Mouse (Mus musculus): ENCODE measurements around the gene Vps8. TPM values are rescaled to one million over a fixed set of nuclear protein-coding genes. Genes with fewer than 3 reads are reported as not detected.
"Not testable (repeated sequence)": the region's sequence is repeated elsewhere in the genome, so short reads cannot be mapped to it uniquely, and the experiment has no call there.

Gene Vps8
- total RNA-seq, 2 experiments from 2014 or later = 7.2 to 9.0 TPM

DNA sequence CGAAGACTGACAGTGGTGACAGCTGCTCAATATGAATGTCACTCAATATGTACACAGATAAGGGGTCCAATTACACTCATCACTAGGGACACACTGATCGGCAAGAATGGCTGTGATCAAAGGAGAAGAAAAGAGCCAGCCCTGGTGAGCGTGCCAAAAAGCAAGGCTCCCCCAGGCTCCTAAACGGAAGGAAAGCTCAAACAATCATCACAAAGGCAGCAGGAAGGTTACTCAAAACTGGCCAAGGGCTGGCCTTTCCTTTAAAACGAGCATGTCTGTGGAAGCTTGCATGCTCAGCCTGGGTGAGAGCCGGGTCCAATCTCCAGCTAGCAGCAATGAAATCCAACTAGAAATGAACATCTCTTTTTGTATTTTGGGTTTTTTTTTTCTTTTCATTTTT, 232.4 kb downstream of the Vps8 start:
- no peak for DNase-seq (ENCODE audit: low spot score)

DNA sequence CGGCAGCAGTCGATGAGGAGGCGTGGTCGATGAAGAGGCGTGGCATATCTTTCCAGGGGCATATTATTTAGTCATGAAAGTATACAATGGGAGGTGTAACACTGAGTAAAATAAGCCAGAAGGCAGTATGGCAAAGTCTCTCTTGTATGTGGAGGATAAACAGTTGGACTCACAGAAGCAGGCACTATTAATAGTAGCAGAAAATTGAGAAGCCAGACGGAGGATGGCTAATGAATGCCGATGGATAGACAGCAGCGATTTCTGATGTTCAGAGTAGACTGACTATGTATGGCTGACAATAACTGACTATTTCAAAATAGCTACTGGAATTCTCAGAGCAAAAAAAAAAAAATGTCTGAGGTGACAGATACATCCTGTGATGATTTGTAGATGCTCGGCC, 233.0 kb downstream of the Vps8 start:
- no peak for DNase-seq (ENCODE audit: low spot score)

DNA sequence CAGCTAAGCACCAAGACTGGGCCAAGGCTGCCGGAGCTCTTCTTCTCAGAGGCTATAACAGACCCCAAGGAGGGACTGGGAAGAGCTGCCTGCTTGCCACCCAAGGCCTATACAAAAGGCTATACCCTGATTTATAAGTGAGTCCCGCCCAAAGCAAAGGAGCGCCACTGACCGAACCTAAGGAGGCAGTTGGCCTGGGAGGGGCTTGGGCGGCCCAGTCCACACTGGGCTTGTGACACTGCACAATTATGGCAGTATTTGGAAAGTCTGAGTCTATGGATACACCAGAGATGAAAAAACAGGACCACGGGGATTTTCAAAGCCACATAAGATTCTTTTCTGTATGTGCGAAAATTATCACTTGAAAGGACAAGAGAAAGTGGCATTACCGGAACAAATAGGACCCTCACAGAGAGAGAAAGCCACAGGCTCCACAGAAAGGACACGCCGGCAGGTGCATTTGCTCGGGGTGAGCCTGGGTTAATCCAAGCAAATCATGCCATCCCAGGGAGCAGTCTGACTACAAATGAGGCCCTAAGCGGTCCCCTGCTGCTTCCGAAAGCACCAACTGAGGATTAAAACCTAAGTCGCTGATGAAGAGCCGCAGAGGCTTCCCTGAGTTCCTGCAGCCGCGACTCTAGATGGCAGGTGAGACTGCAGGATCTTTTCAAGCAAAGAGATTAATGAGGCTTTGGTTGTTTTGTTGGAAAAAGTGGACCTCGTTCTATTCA, 241.9 kb downstream of the Vps8 start:
- no peak for DNase-seq (ENCODE audit: low spot score)

DNA sequence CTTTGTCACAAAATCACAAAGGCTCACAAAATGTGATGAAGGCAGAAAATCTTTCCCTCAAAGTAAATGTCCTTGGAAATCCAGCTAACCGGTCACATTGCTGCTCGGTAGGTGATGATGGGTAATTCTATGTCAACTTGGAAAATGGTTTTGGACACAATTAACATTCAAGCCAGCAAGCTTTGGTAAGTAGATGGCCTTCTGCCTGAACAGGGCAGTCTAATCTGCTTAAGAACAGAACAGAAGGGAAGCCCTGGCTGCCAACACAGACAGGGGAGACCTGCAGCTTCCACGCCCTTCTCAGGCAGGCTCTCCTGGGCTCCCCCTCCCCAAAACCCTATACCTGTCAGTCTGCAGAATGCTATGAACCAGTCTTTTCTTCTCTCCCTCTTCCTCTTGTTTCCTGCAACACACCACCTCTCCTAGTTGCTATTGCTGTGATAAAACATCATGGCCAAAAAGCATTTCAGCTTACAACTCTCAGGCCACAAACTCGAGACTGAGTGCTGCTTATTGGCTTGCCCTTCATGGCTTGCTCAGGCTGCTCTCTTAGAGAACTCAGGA, 242.6 kb downstream of the Vps8 start:
- no peak for DNase-seq (ENCODE audit: low spot score)

DNA sequence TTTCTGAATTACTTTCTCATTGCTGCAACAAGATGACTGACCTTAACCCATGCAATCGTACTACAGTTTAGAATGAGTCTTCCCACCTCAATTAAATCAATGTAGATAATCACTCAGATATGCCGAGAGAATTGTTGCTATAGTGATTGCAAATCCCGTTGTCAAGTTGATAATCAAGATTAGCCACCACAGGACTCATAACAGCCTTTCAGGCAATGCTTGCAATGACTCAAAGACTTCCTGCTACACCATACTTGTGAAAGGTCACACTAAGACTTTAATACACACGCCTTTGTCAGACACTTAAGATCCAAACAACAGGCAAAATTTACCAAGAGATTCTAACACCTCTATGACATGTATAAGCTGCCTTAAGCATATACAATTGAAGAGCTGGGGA, 249.0 kb downstream of the Vps8 start:
- DNase-seq (ENCODE audit: low spot score) = no peak

DNA sequence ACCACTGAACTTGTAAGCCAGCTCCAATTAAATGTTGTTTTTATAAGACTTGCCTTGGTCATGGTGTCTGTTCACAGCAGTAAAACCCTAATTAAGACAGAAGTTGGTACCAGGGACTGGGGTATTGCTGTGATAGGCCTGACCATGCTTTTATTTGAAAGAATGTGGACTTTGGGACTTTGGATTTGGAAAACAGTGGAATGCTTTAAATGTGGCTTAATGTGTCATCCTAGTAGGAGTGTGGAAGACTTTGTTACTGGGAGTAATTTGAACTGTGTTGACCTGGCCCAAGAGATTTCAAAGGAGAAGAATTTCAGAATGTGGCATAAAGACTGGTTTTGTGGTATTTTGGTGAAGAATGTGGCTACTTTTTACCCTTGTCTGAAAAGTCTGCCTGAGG, 250.1 kb downstream of the Vps8 start:
- not testable (repeated sequence) for DNase-seq (ENCODE audit: low spot score)

DNA sequence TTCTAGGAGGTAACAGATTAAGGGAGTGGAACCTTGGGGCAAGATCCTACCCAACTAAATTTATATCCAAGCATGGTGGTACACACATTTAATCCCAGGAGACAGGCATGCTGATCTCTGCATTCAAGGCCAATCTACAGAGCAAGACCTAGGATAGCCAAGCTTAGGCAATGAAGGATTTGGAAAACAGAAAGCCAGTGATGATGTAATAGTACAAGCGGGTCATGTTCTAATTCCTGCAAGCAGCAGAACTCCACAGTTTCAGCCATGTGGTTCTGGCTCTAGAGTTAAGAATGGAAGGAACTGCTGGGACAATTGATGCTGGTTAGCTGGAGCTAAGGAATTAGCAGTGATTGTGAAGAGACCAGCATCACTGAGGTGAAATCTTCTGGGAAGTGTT, 250.7 kb downstream of the Vps8 start:
- not testable (repeated sequence) for DNase-seq (ENCODE audit: low spot score)

DNA sequence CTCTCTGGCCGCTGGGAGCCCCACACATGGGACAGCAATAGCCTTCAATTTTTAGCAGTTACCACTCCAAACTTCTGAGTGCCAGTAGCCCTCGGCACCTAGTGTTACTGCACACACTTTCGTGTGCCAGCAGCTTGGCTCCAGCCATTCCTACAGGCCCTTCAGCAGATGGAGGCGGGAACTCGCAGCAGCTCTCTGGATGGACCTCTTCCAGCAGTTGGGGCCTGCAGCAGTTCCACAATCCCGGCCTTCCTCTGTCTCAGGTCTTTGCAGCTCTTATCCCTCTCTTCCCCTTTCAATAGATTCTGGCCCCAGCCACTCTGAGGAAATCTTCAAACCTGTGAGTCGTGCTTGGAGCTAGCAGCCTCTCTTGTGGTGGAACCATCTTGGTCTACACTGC, 253.9 kb downstream of the Vps8 start:
- no peak for DNase-seq (ENCODE audit: low spot score)

DNA sequence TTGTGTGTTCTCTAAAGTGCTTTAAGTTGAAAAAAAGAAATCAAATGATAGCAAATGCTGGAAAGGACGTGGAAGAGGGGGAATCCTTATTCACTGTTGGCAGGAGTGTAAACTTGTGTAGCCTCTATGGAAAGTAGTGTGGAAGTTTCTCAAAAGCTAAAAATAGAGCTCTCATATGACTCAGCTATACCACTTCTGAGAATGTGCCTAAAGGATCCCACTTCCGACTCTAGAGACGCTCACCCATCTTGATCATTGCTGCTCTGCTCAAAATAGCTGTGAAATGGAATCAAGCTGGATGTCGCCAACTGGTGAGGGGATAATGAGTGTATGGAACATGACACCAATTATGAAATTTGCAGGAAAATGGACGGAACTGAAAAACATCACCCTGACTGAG, 264.5 kb downstream of the Vps8 start:
- no peak for DNase-seq (ENCODE audit: low spot score)

DNA sequence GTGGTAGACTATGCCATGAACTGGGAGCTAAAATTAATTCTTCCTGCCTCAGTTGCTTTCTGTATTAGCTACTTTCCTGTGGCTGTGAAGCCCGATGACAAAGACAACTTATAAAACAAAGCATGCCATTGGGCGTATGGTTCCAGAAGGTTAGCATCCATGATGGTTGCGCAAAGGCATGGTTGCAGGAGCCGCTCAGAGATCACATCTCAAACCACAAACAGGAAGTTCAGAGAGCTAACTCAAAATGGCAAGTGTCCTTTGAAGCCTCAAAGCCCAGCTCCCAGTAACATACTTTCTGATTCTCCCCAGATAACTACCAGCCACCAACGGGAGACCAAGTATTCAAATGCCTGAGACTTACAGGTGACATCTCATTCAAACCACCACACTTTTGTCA, 266.2 kb downstream of the Vps8 start:
- DNase-seq (ENCODE audit: low spot score) = no peak

DNA sequence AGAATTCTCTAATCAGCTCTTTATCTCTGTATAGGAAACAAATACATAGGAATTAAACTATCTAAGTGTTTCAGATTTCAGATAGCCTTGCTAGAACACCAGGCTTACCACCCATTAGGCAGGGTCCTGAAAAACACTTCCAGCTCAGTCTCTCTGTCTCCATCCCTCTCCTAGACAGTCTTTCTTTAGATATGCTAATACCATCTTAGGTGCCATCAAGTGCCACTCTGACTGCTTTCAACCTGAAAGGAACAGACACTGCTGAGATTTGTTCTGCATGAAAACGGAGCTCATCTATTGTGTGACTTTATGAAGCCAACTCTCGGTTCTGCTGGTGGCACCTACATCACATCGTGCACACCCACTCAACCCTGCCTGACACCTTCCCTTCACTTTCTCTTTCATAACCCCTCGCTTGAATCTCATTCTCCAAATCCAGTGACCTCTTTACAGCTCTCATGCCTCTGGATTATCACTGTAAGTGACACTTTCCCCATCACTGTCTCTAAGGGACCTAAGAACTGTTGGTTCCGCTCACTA, 267.4 kb downstream of the Vps8 start:
- no peak for DNase-seq (ENCODE audit: low spot score)

DNA sequence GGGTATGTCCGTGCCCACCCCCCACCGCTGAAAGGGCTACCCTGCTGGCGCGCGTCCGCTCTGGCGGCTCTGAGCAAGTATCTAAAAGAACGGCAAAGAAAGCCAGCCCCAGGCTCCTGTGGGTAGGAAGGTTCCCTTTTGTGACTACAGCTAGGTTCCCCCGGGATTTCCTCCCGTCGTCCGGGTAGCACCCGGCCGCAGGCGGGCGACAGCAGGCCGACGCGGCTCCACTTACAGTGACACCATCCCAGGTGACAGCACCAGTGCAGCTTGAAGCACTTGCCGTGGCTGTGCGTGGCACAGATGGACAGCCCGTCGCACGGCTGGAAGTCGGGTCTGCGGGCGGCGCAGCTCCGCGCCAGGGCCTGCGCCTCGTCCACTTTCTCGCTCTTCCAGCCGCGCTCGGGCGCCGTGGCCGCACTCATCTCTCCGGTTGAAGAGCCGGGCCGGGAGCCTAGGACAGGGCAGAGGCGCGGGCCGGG, 271.1 kb downstream of the Vps8 start:
- DNase-seq (ENCODE audit: low spot score) = peak; percentile 51

Other genes with a start within 250 kb of the Vps8 start
- gene Ephb3, start 218.4 kb upstream of the Vps8 start, total RNA-seq (2021) = under 1 TPM; 0.23 to 0.64 TPM